Mouse (Mus musculus) midbrain, embryonic 10.5 days (tissue): Measurements from ENCODE around the gene Plekho2. TPM values are rescaled to one million over a fixed set of nuclear protein-coding genes. Genes with fewer than 3 reads are reported as not detected.

Experiments used
- DNase-seq: peaks from one replicate; pipeline ENCODE4 v3.0.0-alpha.2; 2017; ENCODE audit warnings: low spot score
- H3K27ac ChIP-seq: fragments of 300-500 bp; sonication (generic); replicated peaks from 2 replicates; pipeline ENCODE4 v1.5.1; 2016; ENCODE audit warnings: mild to moderate bottlenecking
- H3K27me3 ChIP-seq: fragments of 300-500 bp; sonication (generic); 2 replicates; pipeline ENCODE4 v1.6.1; 2016; ENCODE audit warnings: low read depth, mild to moderate bottlenecking; ENCODE audit not compliant: poor library complexity, severe bottlenecking
- H3K36me3 ChIP-seq: fragments of 300-500 bp; sonication (generic); 2 replicates; pipeline ENCODE4 v1.6.1; 2016; ENCODE audit warnings: mild to moderate bottlenecking, moderate library complexity
- H3K4me1 ChIP-seq: fragments of 300-500 bp; sonication (generic); 2 replicates; pipeline ENCODE4 v1.6.1; 2016
- H3K4me3 ChIP-seq: fragments of 300-500 bp; sonication (generic); 2 replicates; pipeline ENCODE4 v1.5.1; 2016; ENCODE audit warnings: mild to moderate bottlenecking, moderate library complexity
- H3K9me3 ChIP-seq: fragments of 300-500 bp; sonication (generic); replicated peaks from 2 replicates; pipeline ENCODE4 v1.6.1; 2016; ENCODE audit warnings: mild to moderate bottlenecking
- WGBS: fragments of 180-500 bp; shearing (Covaris S2); methylation state at CpG from one replicate; pipeline ENCODE4 v1.1.7; 2016; 5-methylcytosine and 5-hydroxymethylcytosine counted together
- polyA plus RNA-seq: library from polyadenylated mRNA; unstranded; fragments of >200 nt; fragmentation: Nextera tagmentation; extraction: Ambion mirVana; gene quantifications from 2 replicates; pipeline ENCODE4 v1.2.1, GENCODE M21; 2016

Gene Plekho2
- polyA plus RNA-seq, 1 experiment from 2014 or later = 13.4 TPM

DNA sequence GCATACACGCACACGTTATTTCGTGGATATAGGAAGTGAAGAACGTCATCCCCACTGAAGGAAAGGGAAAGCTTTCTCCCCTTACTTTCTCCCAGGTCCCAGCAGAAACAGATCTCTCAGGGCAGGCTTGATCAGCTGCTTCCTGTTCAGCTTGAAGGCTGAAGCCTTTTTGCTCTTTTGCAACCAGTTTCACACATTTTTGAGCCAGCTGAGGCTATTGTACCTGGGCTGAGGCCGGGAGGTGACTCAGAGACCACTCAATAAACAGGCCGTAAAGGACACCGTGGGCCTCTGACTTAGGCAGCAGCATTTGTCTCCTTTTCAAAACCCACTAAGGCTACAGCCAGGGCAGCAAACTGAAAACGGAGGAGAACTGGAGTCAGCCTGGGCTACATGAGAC lies 46.9 kb downstream of the Plekho2 start:
- WGBS = 90% methylated on average over 8 of the region's 8 CpGs
- Histone ChIP-seq H3K9me3 (0 out of 2 replicates have a peak, but pooled peaks cover 6% of the 10 kb centered on the region), H3K4me1 (no peaks in the 10 kb centered on the region), H3K4me3 (no peak overlapping the region), H3K27me3 (no peaks in the 10 kb centered on the region), H3K27ac (no peak overlapping the region), H3K36me3 (no peaks in the 10 kb centered on the region)
- DNase-seq = no peak

DNA sequence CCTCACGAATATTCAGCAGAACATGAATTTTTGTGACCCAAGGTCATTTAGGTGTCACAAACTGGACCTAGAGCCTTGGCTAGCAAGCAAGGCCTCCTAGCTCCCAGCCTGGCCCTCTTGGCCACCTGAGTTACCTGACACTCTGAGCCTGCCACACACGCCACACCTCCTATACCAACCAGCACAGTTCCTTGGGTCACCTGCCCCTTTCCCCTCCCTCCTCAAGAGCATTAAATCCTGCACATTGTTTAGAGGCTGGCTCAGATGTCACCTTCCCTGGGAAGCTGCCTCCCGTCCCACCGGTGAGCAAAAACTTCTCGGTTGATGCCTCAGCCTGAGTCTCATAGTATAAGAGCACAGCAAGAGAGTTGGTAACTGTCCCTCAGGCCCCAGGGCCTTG lies 48.6 kb downstream of the Plekho2 start:
- no peak for DNase-seq
- Histone ChIP-seq H3K4me1 (no peaks in the 10 kb centered on the region), H3K4me3 (no peak overlapping the region), H3K9me3 (0 out of 2 replicates have a peak, but pooled peaks cover 6% of the 10 kb centered on the region), H3K27me3 (no peaks in the 10 kb centered on the region), H3K27ac (no peak overlapping the region), H3K36me3 (no peaks in the 10 kb centered on the region)
- WGBS = 80% methylated on average over 5 of the region's 5 CpGs

DNA sequence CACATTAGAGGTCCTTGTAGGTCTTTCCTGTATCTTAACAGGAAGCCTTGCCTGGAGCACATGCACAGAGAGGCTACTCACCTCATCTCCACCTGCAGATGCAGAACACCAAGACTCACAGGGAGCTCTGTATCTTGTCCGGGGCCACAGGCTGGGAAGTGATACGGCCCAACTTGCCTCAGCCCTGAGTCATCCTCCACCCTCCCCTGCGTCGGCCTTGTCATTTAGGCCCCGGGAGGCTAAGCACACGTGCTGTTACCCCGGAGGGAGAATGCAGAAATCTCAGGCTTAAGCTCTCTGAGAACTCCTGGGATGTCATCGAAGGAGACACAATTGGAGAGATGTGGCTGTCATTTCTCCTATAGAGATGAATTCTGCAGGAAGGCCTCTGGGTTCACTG lies 50.2 kb downstream of the Plekho2 start:
- Histone ChIP-seq H3K36me3 (no peaks in the 10 kb centered on the region), H3K27ac (no peak overlapping the region), H3K4me1 (no peaks in the 10 kb centered on the region), H3K27me3 (no peaks in the 10 kb centered on the region), H3K9me3 (0 out of 2 replicates have a peak, but pooled peaks cover 6% of the 10 kb centered on the region), H3K4me3 (no peak overlapping the region)
- no peak for DNase-seq
- 53% methylated on average over 8 of the region's 8 CpGs for WGBS

DNA sequence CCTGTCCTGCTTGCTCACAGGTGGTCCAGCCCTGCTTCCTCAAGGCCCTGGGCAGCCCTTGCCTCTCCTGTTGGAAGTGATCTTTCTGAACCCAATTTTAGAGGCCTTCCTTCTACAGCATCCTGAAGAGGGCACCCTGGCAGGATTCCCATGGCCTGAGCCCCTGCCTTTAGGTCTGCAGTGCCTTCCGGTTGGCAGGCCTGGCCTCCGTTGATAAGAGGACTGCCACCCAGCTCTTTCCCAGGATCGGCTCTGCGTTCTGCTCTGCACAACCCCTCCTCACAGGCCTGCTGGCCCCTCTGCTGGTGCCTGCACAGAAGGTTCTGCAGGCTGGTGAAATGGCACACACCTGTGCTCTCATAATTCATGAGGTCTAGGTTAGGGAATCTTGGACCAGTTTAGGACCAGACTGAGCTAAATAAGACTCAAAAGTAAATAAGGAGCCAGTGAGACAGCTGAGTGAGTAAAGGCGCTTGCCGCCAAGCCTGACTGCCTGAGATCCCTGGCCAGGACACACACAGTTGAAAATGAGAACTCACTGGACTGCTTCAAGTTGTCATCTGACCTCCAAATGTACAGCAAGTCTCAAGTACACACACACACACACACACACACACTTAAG lies 51.3 kb downstream of the Plekho2 start:
- Histone ChIP-seq H3K4me3 (no peak overlapping the region), H3K4me1 (peaks cover 4% of the 10 kb centered on the region; the same call in 1 of the 2 replicates), H3K9me3 (no peaks in the 10 kb centered on the region), H3K36me3 (no peaks in the 10 kb centered on the region), H3K27ac (0 out of 2 replicates have a peak overlapping the region, but pooled peaks have one; percentile 19), H3K27me3 (no peaks in the 10 kb centered on the region)
- WGBS = 83% methylated on average over 6 of the region's 6 CpGs
- no peak for DNase-seq

DNA sequence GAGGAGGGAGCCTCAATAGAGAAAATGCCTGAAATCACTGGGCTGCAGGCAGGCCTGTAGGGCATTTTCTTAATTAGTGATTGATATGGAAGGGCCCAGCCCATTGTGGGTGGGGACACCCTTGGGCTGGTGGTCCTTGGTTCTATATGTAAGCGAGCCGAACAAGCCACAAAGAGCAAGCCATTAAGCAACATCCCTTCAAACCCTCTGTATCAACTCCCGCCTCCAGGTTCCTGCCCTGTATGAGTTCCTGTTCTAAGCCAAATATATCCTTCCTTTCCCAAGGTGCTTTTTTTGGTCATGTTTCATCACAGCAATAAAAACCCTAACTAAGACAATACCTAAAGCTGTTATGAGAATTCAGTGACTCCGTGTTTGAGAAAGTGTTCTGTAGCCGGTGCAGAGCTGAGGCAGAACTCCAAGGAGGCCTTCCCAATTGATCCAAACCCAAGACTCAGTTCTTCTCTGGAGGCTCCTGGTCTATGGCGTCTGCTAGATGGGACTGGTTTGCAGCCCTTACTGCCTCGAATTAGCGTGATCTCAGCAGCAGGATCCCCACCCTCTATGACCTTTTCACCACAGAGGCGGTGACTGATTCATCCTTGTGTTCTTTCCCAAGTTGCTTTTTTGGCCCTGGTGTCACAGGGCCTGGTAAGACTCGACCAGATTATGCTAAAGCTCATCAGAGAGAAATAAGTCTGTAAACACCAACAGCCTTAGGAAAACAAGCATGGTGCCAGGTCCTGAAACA lies 54.2 kb downstream of the Plekho2 start:
- H3K36me3 ChIP-seq = no peaks in the 10 kb centered on the region
- no peak for DNase-seq
- H3K27ac ChIP-seq = no peak overlapping the region
- H3K9me3 ChIP-seq = no peaks in the 10 kb centered on the region
- peaks cover 11% of the 10 kb centered on the region for H3K4me1 ChIP-seq
- WGBS = 83% methylated on average over 10 of the region's 10 CpGs
- H3K27me3 ChIP-seq = peaks cover 10% of the 10 kb centered on the region
- no peak overlapping the region for H3K4me3 ChIP-seq

DNA sequence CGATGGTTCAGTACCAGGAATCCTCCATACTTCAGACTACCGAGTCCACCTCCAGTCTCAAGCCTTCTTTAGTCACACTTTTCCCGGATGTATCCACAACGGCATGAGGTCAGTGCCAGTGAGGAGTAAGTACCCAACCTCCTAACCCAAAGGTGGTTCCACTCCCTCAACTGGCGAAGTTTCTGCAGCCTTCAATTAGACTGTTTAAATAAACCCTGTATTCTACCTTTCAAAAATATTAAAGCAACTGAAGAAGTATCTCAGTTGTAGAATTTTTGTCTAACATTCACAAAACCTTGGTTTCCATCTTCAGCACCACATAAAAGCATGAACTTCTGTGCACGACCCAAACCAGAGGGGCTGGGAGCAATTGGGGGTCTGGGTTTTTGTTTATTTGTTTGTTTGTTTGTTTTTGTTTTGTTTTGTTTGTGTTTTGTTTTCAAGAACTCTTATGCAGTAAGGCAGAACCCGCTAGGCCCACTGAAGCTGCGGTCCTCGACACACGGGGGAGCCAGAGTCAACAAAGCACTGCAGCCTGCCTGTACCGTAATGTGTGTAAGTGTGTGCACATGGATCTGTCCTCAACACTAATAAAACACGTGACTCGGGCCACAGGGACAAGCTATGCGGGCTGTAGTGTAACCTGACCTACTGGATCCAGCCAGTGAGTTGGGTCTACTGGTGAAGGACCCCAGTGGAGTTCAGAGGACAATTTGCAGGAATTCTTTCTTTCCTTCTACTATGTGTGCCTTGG lies 56.1 kb downstream of the Plekho2 start:
- Histone ChIP-seq H3K27me3 (peaks cover 27% of the 10 kb centered on the region), H3K27ac (no peak overlapping the region), H3K4me1 (peaks cover 24% of the 10 kb centered on the region), H3K9me3 (no peaks in the 10 kb centered on the region), H3K36me3 (no peaks in the 10 kb centered on the region), H3K4me3 (no peak overlapping the region)
- peak; percentile 78 for DNase-seq
- WGBS = 25% methylated on average over 14 of the region's 14 CpGs

DNA sequence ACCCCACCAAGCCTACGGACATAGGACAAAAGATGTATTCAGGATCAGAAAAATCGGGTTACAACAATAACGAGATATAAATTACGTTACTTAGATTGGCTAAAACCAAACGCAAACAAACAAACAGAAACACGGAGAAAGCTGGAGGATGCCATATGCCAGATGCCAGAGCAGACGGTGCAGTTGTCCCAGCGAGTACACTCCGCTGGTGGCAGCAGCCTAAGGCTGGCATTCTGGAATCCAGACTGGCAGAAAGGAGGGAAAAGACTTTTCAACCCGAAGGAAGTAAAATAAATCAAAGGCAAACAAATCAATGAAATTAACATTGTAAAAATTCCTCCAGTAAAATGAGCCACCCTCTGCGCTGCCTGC lies 59.3 kb downstream of the Plekho2 start:
- H3K4me3 ChIP-seq = peak overlapping the region; percentile 49
- H3K27ac ChIP-seq = no peak overlapping the region
- peaks cover 27% of the 10 kb centered on the region for H3K27me3 ChIP-seq
- 20% methylated on average over 11 of the region's 11 CpGs for WGBS
- H3K4me1 ChIP-seq = peaks cover 24% of the 10 kb centered on the region
- no peaks in the 10 kb centered on the region for H3K9me3 ChIP-seq
- peak; percentile 18 for DNase-seq
- no peaks in the 10 kb centered on the region for H3K36me3 ChIP-seq

DNA sequence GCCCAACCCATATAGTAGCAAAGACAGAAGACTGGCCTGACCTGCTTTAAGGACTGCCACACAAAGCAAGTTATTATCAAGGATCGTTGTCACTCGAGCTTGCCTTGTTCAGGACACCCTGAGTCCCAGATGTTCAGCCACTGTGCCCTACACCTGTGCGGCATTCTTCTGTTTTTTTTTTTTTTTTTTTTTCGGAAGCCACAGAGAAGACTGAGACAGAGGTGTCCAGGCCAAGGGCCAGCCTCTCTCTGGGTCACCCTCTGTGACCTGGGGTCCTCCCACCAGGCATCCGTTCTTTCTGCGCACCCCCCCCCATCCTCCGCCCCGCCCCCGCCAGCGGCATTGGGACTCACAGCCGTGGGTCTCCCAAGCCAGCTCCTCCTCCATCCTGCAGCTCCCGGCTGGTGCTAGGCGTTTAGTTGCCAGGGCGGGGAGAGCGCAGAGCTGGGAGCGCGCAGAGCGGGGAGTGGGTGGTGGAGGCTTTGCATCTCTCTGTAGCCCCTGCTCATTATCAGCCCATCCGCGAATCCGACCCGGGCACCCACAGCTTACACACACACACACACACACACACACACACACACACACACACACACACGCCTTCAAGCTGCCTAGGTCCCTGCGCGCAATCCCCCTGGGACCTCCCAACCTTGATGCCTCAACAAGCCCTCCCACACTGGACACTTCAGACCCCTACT lies 59.9 kb downstream of the Plekho2 start, which contains the start of gene Ankdd1a:
Gene Ankdd1a (minus strand): TSS at position 387 of the 698 bp plus-strand sequence.
- Histone ChIP-seq H3K27me3 (peaks cover 27% of the 10 kb centered on the region), H3K9me3 (no peaks in the 10 kb centered on the region), H3K4me3 (peak within 1 kb of the TSS; percentile 49), H3K4me1 (peaks cover 27% of the 10 kb centered on the region), H3K36me3 (no peaks in the 10 kb centered on the region), H3K27ac (no peak within 1 kb of the TSS)
- DNase-seq = peak; percentile 41
- 10% methylated on average over 25 of the region's 25 CpGs for WGBS

DNA sequence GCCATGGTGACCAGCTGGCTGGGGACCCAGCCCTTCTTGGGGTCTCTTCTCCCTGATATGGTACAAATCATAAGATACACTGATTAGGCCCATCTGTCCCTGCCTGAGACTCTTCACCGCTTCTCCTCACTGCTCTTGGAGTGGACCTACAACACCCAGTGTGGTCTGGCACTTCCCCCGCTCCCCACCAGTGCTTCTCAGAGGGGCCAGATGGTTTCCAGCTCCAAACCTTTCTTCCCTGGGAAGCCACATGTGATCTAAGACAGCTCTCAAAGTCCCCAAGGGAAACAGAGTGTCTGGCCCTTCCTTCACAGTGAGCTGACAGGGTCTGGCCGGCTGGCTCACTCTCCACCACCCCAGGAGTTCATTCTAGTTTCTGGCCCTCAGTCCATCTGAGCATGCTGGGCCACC lies 65.0 kb downstream of the Plekho2 start:
- Histone ChIP-seq H3K4me3 (no peak overlapping the region), H3K4me1 (peaks cover 18% of the 10 kb centered on the region), H3K27ac (peak overlapping the region; percentile 59; the same call in 1 of the 2 replicates), H3K36me3 (no peaks in the 10 kb centered on the region), H3K9me3 (no peaks in the 10 kb centered on the region), H3K27me3 (peaks cover 9% of the 10 kb centered on the region)
- 67% methylated on average over 3 of the region's 3 CpGs for WGBS
- no peak for DNase-seq

DNA sequence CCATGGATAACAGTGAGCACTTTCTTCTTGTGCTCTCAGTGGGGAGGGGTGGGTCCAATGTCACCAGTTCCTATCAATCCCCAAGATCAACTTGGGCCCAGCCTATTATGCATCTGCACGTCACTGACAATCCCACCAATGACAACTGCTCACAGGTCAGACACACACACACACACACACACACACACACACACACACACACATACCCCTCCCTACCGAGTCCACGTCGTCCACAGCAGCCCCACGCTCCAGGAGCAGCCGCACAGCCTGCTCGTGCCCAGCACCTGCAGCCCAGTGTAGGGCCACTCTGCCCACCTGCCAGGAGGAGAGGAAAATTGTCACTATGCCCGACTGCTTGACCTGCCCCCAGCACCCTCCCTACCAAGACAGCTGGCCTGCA lies 65.4 kb downstream of the Plekho2 start:
- WGBS = 87% methylated on average over 8 of the region's 8 CpGs
- Histone ChIP-seq H3K9me3 (no peaks in the 10 kb centered on the region), H3K36me3 (no peaks in the 10 kb centered on the region), H3K4me3 (no peak overlapping the region), H3K4me1 (peaks cover 14% of the 10 kb centered on the region; the same call in 1 of the 2 replicates), H3K27me3 (peaks cover 5% of the 10 kb centered on the region; the same call in 1 of the 2 replicates), H3K27ac (peak overlapping the region; percentile 59; the same call in 1 of the 2 replicates)
- peak; percentile 18 for DNase-seq

DNA sequence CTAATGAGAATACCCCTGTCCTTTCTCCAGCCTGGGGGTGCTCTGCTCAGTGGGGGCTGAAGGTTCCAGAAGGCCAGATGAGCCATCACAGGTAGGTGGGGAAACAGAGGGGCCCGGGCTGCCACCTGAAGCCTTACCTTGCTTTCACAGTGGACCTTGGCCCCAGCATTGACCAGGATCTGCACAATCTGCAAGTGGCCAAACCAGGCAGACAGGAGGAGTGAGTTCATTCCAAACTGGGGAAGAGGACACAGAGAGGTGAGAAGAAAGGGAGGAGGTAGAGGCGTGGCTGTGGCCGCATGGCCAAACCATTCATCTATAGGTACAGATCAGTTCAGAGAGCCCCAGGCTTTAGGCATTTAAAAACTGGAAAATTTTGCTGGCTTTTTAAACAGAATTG lies 67.3 kb downstream of the Plekho2 start:
- H3K9me3 ChIP-seq = no peaks in the 10 kb centered on the region
- no peaks in the 10 kb centered on the region for H3K27me3 ChIP-seq
- WGBS = 84% methylated on average over 3 of the region's 3 CpGs
- H3K4me3 ChIP-seq = no peak overlapping the region
- peaks cover 12% of the 10 kb centered on the region; the same call in 1 of the 2 replicates for H3K4me1 ChIP-seq
- no peak for DNase-seq
- H3K27ac ChIP-seq = no peak overlapping the region
- no peaks in the 10 kb centered on the region for H3K36me3 ChIP-seq

DNA sequence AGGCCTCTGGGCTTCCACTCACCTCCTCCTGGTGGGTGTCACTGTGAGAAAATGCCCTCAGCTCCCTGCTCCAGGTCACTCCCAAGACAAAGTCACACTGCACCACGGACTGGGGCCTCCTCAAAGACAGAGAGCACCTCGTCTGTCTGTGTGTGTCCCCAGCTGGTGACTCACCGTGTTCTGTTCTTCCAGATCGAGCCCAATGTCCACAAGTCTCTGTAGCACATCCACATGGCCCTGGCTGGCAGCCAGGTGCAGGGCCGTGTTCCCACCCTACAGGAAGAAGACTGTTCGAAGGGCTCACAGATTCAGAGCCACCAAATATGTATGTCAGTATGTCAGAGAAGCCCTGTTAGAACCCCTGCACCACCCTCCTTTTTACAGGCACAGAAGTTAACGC lies 71.4 kb downstream of the Plekho2 start:
- no peaks in the 10 kb centered on the region for H3K36me3 ChIP-seq
- no peaks in the 10 kb centered on the region for H3K4me1 ChIP-seq
- 86% methylated on average over 7 of the region's 7 CpGs for WGBS
- H3K27me3 ChIP-seq = no peaks in the 10 kb centered on the region
- H3K27ac ChIP-seq = no peak overlapping the region
- H3K4me3 ChIP-seq = no peak overlapping the region
- no peak for DNase-seq
- no peaks in the 10 kb centered on the region for H3K9me3 ChIP-seq
